Mouse (Mus musculus) forebrain, embryonic 15.5 days (tissue): Measurements from ENCODE around the gene Hrk. TPM values are rescaled to one million over a fixed set of nuclear protein-coding genes. Genes with fewer than 3 reads are reported as not detected.

Experiments used
- ATAC-seq: fragments of 200-750 bp; cut with Nextera tagmentation; replicated peaks from 2 replicates; pipeline ENCODE4 v1.8.0; 2017; ENCODE audit warnings: mild to moderate bottlenecking, moderate TSS enrichment, moderate library complexity
- H3K27ac ChIP-seq: fragments of 300-500 bp; sonication (generic); replicated peaks from 2 replicates; pipeline ENCODE4 v1.5.1; 2015; ENCODE audit warnings: mild to moderate bottlenecking, inconsistent platforms
- H3K27me3 ChIP-seq: fragments of 300-500 bp; sonication (generic); 2 replicates; pipeline ENCODE4 v1.6.1; 2015; ENCODE audit warnings: inconsistent platforms
- H3K36me3 ChIP-seq: fragments of 300-500 bp; sonication (generic); 2 replicates; pipeline ENCODE4 v1.6.1; 2015; ENCODE audit warnings: mild to moderate bottlenecking, inconsistent platforms
- H3K4me1 ChIP-seq: fragments of 300-500 bp; sonication (generic); 2 replicates; pipeline ENCODE4 v1.6.1; 2015; ENCODE audit warnings: inconsistent platforms
- H3K4me2 ChIP-seq: fragments of 300-500 bp; sonication (generic); replicated peaks from 2 replicates; pipeline ENCODE4 v1.6.1; 2015; ENCODE audit warnings: mild to moderate bottlenecking, inconsistent platforms
- H3K4me3 ChIP-seq: fragments of 300-500 bp; sonication (generic); 2 replicates; pipeline ENCODE4 v1.5.1; 2015; ENCODE audit warnings: mild to moderate bottlenecking, inconsistent platforms
- H3K9ac ChIP-seq: fragments of 300-500 bp; sonication (generic); replicated peaks from 2 replicates; pipeline ENCODE4 v1.6.1; 2015; ENCODE audit warnings: mild to moderate bottlenecking, inconsistent platforms
- H3K9me3 ChIP-seq: fragments of 300-500 bp; sonication (generic); 2 replicates; pipeline ENCODE4 v1.6.1; 2016; ENCODE audit warnings: inconsistent platforms
- WGBS: fragments of 180-500 bp; shearing (Covaris S2); methylation state at CpG from one replicate; pipeline ENCODE4 v1.1.7; 2015; ENCODE audit warnings: mixed read lengths; 5-methylcytosine and 5-hydroxymethylcytosine counted together
- polyA plus RNA-seq: library from polyadenylated mRNA; unstranded; fragments of >200 nt; fragmentation: Nextera tagmentation; extraction: Ambion mirVana; gene quantifications from 2 replicates; pipeline ENCODE4 v1.2.1, GENCODE M21; 2015

Gene Hrk
- polyA plus RNA-seq, result 2.3 and 2.7 TPM in 2 replicates

DNA sequence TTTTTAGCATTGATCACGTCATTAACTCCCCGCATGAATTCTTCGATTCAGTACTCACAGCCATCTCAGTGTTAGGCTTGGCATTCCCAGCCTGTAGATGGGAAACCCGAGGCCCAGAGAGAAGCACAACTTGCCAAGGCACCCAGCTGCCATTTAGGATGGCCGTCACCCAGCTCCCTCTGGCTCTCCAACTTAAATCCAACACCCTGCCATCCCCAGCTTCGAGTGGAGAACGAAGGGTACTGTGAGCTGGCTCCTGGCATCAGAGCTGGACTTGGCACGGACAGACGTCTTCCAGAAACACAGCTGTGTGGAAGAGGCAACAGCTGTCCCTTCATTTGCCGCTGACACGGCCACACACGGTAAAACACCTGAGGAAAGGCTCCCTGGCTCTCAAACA lies at the start of gene Hrk:
Hrk (plus strand) TSS at position 68 of the 400 bp plus-strand sequence.
- H3K27me3 ChIP-seq, result peaks cover 33% of the 10 kb centered on the region
- H3K36me3 ChIP-seq, result no peaks in the 10 kb centered on the region

DNA sequence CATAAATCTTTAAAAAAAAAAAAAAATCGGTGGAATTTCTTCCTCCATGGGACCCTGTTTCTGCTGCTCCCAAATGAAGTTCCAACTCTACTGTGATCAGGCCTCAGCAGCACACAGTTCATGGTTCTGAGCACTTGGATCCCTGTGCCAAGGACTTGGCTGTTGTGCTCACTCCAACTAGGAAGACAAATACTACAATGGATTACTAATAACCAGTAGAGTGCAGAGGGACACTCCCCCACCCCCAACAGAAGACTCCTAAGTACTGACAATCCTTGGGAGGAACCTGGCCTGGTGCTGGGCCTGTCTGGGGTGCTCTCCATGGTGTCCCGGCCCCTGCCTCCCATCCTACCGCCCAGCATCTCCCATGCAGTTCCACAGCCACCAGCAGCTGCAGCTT lies 46.1 kb upstream of the Hrk start:
- Histone ChIP-seq H3K9me3 (no peaks in the 10 kb centered on the region), H3K4me2 (no peak overlapping the region), H3K4me3 (no peak overlapping the region), H3K9ac (no peak overlapping the region), H3K27me3 (no peaks in the 10 kb centered on the region), H3K36me3 (no peaks in the 10 kb centered on the region), H3K4me1 (peaks cover 44% of the 10 kb centered on the region), H3K27ac (no peak overlapping the region)
- no peak for ATAC-seq
- 84% methylated on average over 3 of the region's 3 CpGs for WGBS

More for the DNA sequence above, at the start of gene Hrk:
- Histone ChIP-seq H3K4me2 (no peak within 1 kb of the TSS), H3K27ac (no peak within 1 kb of the TSS), H3K4me3 (no peak within 1 kb of the TSS), H3K9me3 (no peaks in the 10 kb centered on the region), H3K9ac (no peak within 1 kb of the TSS), H3K4me1 (peaks cover 9% of the 10 kb centered on the region)
- WGBS, result 66% methylated on average over 12 of the region's 12 CpGs
- ATAC-seq, result no peak

DNA sequence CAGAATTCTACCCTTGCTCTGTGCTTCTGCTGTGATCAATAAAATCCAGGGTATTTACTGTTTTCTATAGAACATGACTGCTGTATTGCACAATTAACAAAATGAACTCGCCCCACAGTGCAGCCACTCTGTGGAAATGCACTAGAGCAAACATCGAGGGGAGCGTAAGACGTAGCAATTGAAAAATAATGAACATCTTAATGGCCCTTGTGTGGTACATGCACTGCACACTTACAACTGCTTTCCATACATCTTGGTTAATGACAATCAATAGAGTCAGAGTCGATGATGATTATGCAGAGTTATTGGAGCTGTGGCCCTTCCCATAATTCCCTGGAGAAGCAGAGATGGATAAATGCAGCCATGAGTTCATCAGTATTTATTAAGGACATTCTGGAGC lies 45.5 kb upstream of the Hrk start:
- WGBS, result 75% methylated on average over 5 of the region's 5 CpGs
- no peak overlapping the region for H3K4me3 ChIP-seq
- no peak for ATAC-seq
- H3K9ac ChIP-seq, result no peak overlapping the region
- H3K27me3 ChIP-seq, result no peaks in the 10 kb centered on the region
- no peak overlapping the region for H3K4me2 ChIP-seq
- peaks cover 44% of the 10 kb centered on the region for H3K4me1 ChIP-seq
- H3K27ac ChIP-seq, result 0 out of 2 replicates have a peak overlapping the region, but pooled peaks have one; percentile 21
- no peaks in the 10 kb centered on the region for H3K9me3 ChIP-seq
- no peaks in the 10 kb centered on the region for H3K36me3 ChIP-seq

DNA sequence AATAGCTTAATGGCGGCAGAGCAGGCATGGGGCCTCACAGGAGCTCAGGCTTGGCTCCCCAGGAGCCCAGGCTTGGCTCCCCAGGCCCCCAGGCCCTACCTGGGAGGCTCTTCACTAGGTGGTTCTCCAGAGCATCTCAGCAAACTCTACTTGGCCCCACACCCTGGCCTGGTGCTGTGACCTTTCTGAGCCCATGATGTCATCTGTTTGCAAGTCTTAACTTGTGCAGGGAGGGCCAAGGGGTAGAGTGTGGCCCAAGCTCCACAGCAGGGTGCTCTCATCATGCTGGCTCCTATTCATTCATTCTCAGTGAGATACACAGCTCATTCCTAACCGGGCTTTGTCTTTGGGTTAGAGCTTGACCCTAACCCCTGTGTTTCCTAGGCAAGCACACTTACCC lies 43.8 kb upstream of the Hrk start:
- Histone ChIP-seq H3K4me3 (no peak overlapping the region), H3K4me1 (peaks cover 41% of the 10 kb centered on the region), H3K9me3 (no peaks in the 10 kb centered on the region), H3K4me2 (no peak overlapping the region), H3K36me3 (no peaks in the 10 kb centered on the region), H3K27me3 (no peaks in the 10 kb centered on the region), H3K27ac (no peak overlapping the region), H3K9ac (no peak overlapping the region)
- ATAC-seq, result no peak
- WGBS, result 23% methylated on average over 2 of the region's 2 CpGs

DNA sequence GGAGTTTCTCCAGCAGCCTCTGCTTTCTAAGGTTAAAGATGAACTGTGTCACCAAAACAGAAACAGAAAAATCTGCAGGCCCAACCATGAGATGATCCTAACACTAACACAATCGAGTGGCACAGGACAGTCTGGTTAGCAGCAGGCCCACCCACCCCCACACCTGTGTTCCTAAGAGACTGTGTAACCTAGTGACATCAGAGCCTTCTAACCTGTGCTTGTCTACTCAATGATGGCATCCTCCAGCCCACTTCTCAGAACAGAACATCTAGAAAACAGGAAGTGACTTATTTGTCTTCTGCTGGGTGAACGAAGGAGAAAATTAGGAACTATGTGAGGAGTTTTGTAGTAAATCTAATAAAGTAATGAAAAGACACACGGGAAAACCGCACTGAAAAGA lies 42.5 kb upstream of the Hrk start:
- H3K4me1 ChIP-seq, result peaks cover 28% of the 10 kb centered on the region
- H3K27ac ChIP-seq, result no peak overlapping the region
- no peaks in the 10 kb centered on the region for H3K36me3 ChIP-seq
- no peaks in the 10 kb centered on the region for H3K9me3 ChIP-seq
- ATAC-seq, result no peak
- no peak overlapping the region for H3K4me3 ChIP-seq
- no peak overlapping the region for H3K9ac ChIP-seq
- no peak overlapping the region for H3K4me2 ChIP-seq
- no peaks in the 10 kb centered on the region for H3K27me3 ChIP-seq
- WGBS, result 95% methylated on average over 4 of the region's 4 CpGs

DNA sequence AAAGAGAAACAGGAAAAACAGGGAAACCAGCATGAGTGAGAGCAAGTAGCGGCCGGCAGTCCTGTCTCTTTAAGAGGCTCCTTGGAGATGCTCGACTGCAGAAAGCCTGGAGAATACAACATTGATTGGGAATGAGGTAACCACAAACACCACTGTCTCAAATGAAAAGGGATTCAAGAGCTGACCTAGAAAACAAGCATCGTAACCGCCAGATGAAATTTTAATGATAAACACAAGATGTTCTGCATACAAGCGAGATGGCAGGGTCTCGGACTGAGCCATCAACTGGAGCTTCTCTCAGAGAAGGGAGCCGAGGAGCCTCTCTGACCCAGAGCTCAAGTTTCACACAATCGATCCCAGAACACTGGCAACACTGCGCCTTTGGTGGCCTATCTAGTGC lies 41.4 kb upstream of the Hrk start:
- peaks cover 1% of the 10 kb centered on the region for H3K36me3 ChIP-seq
- no peak overlapping the region for H3K4me3 ChIP-seq
- H3K4me1 ChIP-seq, result peaks cover 27% of the 10 kb centered on the region
- no peak overlapping the region for H3K9ac ChIP-seq
- no peak for ATAC-seq
- 0 out of 2 replicates have a peak overlapping the region, but pooled peaks have one; percentile 40 for H3K27ac ChIP-seq
- no peaks in the 10 kb centered on the region for H3K9me3 ChIP-seq
- H3K4me2 ChIP-seq, result no peak overlapping the region
- H3K27me3 ChIP-seq, result no peaks in the 10 kb centered on the region
- WGBS, result 45% methylated on average over 10 of the region's 10 CpGs

DNA sequence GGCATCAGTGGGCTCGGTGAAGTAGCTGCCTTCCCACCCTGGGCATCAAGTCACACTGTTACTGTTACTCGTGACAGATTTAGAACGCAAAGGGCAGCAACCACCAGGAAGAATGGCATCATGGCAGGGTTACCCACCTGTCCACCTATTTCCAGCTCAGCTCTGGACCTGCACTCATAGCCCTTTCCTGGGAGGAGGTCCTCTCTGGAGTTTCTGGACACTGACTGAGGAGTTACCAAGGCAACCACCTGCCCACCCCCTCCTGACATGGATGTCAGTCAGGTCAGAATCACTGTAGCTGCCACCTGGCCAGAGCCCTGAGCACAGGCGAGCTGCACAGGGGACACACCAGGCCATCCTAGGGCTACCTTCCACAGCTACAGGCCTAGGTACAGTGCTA lies 37.8 kb upstream of the Hrk start:
- 92% methylated on average over 4 of the region's 4 CpGs for WGBS
- Histone ChIP-seq H3K36me3 (peaks cover 7% of the 10 kb centered on the region), H3K27me3 (no peaks in the 10 kb centered on the region), H3K9me3 (no peaks in the 10 kb centered on the region), H3K4me2 (no peak overlapping the region), H3K9ac (no peak overlapping the region), H3K4me1 (peaks cover 24% of the 10 kb centered on the region), H3K27ac (no peak overlapping the region), H3K4me3 (no peak overlapping the region)
- no peak for ATAC-seq

DNA sequence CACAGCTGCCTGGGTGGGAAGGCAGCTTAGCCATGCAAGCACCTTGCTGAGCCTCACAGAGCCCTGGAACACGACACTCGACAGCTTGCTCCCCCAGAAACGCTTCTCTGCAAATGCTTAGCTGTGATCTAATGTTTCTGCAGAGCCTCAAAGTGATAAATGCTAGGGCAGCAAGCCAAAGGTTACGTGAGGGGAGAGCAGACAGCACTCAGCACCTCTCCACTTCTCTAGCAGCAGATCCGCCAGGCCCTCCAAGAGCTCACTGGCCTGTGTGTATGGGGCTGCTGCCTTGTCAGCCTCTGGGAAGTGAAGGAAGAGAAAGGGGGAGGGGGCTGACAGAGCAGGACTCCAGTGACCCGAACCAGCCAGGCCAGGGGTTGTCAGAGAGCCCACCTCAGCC lies 36.2 kb upstream of the Hrk start:
- H3K9ac ChIP-seq, result no peak overlapping the region
- H3K27me3 ChIP-seq, result no peaks in the 10 kb centered on the region
- no peaks in the 10 kb centered on the region for H3K9me3 ChIP-seq
- H3K4me1 ChIP-seq, result peaks cover 24% of the 10 kb centered on the region
- no peak overlapping the region for H3K4me3 ChIP-seq
- H3K27ac ChIP-seq, result peak overlapping the region; percentile 57
- no peak overlapping the region for H3K4me2 ChIP-seq
- no peak for ATAC-seq
- 78% methylated on average over 6 of the region's 6 CpGs for WGBS
- peaks cover 7% of the 10 kb centered on the region for H3K36me3 ChIP-seq

DNA sequence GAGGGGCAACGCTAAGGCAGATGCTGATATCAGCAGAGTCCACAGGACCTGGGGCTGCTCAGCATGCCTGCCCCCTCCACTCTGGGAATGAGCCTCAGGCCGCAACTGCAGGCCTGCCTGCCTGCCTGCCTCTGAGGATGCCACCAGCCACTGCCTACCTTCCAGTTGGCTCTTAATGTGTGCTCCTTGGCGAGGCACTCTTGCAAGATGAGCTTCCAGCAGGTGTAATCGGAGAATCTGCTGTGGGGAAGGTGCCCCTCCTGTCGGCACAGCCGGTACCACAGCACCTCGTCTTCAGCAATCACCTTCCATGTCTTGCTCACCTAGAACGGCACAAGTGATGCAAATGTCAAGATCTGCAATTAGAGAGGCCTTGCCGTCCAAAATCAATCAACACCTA lies 35.8 kb upstream of the Hrk start:
- no peak for ATAC-seq
- peaks cover 7% of the 10 kb centered on the region for H3K36me3 ChIP-seq

DNA sequence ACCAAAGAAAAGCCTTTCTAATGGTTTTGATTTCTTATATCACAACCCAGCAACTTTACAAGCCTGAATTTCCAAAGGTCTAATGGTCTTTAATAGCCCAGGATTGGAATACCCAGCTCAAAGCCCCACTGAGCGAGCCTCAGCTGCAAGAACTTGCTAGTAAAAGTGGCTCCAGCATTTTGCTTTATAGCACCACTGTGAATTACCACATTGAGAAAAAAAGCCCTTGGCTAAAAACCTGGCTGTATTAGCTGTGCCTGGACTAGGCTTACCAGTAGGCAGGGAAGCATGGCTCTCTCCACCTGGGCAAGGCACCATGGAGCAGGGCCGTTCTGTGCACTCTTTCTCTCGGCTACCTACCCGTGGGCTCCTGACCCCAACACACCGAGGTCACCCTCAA lies 28.1 kb upstream of the Hrk start:
- 89% methylated on average over 5 of the region's 5 CpGs for WGBS
- Histone ChIP-seq H3K36me3 (peaks cover 8% of the 10 kb centered on the region), H3K9me3 (no peaks in the 10 kb centered on the region), H3K4me2 (no peak overlapping the region), H3K9ac (no peak overlapping the region), H3K27me3 (no peaks in the 10 kb centered on the region), H3K4me1 (no peaks in the 10 kb centered on the region), H3K27ac (no peak overlapping the region), H3K4me3 (no peak overlapping the region)
- no peak for ATAC-seq

More for the DNA sequence above, 35.8 kb upstream of the Hrk start:
- WGBS, result 60% methylated on average over 9 of the region's 9 CpGs
- peaks cover 19% of the 10 kb centered on the region for H3K4me1 ChIP-seq
- no peak overlapping the region for H3K4me2 ChIP-seq
- no peaks in the 10 kb centered on the region for H3K27me3 ChIP-seq
- H3K4me3 ChIP-seq, result no peak overlapping the region
- H3K27ac ChIP-seq, result peak overlapping the region; percentile 57
- no peaks in the 10 kb centered on the region for H3K9me3 ChIP-seq
- H3K9ac ChIP-seq, result no peak overlapping the region

DNA sequence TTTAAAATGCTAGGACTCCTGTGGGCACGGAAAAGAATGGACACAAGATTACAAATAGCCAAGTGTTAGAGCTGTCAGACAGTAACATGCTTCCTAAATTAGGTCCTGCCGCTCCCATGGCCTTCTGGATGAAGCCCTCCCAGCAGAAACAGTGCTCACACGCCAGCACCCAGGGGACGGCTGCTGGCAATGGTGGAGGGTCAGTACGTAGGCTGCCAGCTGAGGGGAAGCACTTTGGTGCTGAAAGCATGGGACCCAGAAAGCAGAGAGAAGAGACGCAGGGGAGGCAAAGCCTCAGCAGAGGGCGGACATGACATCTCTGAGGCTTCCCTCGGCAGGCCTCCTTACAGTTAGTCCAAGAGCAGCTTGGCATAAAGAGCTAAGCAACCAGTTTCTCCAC lies 24.8 kb upstream of the Hrk start:
- no peak overlapping the region for H3K27ac ChIP-seq
- no peak for ATAC-seq
- 87% methylated on average over 8 of the region's 8 CpGs for WGBS
- H3K36me3 ChIP-seq, result peaks cover 20% of the 10 kb centered on the region
- no peak overlapping the region for H3K4me3 ChIP-seq
- no peaks in the 10 kb centered on the region for H3K27me3 ChIP-seq
- no peak overlapping the region for H3K9ac ChIP-seq
- H3K4me1 ChIP-seq, result no peaks in the 10 kb centered on the region
- no peaks in the 10 kb centered on the region for H3K9me3 ChIP-seq
- no peak overlapping the region for H3K4me2 ChIP-seq

DNA sequence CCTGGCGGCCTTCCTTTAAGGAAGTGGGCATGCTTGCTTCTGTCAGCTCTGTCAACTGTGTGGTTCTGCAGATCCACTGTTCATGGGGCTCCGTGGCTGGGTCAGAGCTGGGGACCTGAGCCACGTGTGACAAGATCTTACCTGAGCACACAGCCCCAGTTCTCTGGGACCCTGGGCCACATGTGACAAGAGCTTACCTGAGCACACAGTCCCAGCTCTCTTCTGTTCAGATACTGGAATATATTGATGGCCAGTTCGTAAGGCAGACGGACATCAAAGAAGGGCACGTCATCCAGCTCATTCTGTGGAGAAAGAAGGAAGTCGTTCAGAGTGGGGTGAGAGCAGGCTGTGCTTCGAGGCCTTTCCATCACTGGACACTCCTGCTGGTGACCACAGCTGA lies 22.0 kb upstream of the Hrk start:
- no peak overlapping the region for H3K4me3 ChIP-seq
- H3K4me1 ChIP-seq, result peaks cover 17% of the 10 kb centered on the region
- no peak overlapping the region for H3K27ac ChIP-seq
- WGBS, result 94% methylated on average over 8 of the region's 8 CpGs
- no peaks in the 10 kb centered on the region for H3K27me3 ChIP-seq
- H3K36me3 ChIP-seq, result peaks cover 20% of the 10 kb centered on the region
- no peak overlapping the region for H3K9ac ChIP-seq
- H3K9me3 ChIP-seq, result no peaks in the 10 kb centered on the region
- H3K4me2 ChIP-seq, result no peak overlapping the region
- ATAC-seq, result no peak

DNA sequence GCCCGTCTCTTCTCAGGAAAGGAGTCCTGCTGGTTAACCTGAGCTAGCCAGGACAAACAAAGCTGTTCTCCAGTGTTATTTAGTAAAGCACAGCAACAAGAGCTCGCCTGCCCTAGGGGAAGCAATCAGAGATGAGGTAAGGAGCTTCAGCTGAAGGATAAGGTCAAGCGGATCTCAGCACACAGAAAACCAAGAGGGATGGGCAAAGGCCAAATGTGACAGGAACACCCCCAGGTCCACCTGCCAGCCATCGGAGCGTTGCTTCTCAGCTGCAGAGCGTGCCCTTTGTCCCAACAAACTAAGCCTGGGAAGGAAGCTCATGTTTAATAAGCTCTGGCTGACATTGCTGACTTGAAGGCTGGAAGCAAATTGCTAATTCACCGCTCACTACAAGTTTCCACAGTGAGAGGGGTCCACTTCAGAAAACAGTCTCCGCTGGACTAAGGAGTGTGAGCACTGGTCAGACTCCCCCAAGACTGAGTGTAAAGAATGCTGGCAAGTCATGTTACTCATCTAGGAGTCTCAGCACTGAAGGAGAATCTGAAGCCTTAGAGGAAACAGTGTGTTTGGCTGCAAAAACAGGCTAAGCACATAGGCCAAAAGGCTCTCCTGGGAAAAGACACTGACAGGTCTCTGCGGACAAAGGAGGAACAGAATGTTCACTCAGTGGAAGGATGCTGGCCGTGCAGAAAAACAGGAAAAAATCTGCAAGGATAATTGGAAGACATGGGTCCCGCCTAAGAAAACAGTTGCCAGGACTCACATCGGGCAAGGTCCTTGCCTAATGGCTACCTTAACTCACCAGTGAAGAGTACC lies 21.0 kb upstream of the Hrk start:
- no peak overlapping the region for H3K9ac ChIP-seq

More for the DNA sequence above, 21.0 kb upstream of the Hrk start:
- Histone ChIP-seq H3K4me1 (peaks cover 17% of the 10 kb centered on the region), H3K4me3 (no peak overlapping the region), H3K36me3 (peaks cover 20% of the 10 kb centered on the region), H3K27me3 (no peaks in the 10 kb centered on the region), H3K4me2 (no peak overlapping the region), H3K9me3 (no peaks in the 10 kb centered on the region), H3K27ac (no peak overlapping the region)
- ATAC-seq, result no peak
- WGBS, result 84% methylated on average over 12 of the region's 12 CpGs
